Mouse (Mus musculus): ENCODE results near the gene Vmn2r38. TPM values are rescaled to one million over a fixed set of nuclear protein-coding genes. Genes with fewer than 3 reads are reported as not detected.
"Not testable (repeated sequence)": the region's sequence is repeated elsewhere in the genome, so short reads cannot be mapped to it uniquely, and the experiment has no call there.

The Vmn2r38 gene
- total RNA-seq (2021) = not detected
- long read RNA-seq, experiment 1 = 0 reads
- long read RNA-seq, experiment 2 = 0 reads

GRCm38 (mm10) chr7:9097781-9098180 lies at the start of gene Vmn2r38:
Vmn2r38 (minus strand) TSS chr7:9097881.
- DNase-seq; intact Hi-C loops (cut with DNase I): not testable (repeated sequence)

DNA sequence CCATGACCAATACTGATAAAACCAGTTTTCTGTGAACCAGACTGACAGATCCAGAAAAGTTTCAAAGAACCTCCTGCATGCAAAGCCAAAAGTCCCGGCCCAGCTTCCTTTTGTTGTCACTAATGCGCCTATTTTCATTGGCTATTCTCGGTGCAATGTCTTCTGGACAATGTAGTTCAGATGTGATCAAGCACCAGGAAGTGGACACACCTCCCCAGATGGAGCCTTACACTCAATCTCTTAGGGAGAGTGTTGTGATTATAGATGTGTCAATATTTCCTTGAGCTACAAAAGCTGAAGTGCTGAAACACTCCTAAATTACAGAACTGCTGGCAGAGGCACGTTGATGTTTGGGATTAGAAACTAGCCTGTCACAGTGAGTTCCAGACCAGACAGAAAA lies 32.3 kb downstream of the Vmn2r38 start:
- DNase-seq; intact Hi-C loops (cut with DNase I): not testable (repeated sequence)

DNA sequence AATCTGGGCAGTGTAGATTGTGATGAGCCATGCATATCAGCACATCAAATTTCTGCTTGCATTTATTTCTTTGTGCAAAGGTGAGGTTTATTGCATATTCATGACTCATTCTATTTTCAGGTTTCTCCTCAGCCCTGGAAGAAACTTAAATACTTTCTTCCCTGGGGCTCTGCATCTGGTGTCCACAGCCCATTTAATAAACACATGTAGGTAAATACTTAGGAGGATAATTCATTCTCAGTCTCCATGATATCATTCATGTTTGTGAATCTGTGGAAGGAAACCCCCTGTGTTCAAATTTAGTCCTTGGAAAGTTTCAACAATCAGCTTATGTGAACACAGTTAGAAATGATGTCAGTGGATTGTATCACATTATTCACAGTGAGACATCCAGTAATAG lies 67.0 kb downstream of the Vmn2r38 start, which contains the start of gene Vmn2r39:
Gene Vmn2r39 (minus strand): TSS at position 101 of the 400 bp plus-strand sequence.
- DNase-seq; intact Hi-C loops (cut with DNase I): not testable (repeated sequence)

Other genes starting within 250 kb of the Vmn2r38 start
- gene Vmn2r40, start 166.4 kb downstream of the Vmn2r38 start, total RNA-seq (2021) = not detected
- gene Vmn2r39, start 67.1 kb downstream of the Vmn2r38 start, total RNA-seq (2021) = not detected
- gene Vmn2r37, start 125.8 kb upstream of the Vmn2r38 start, total RNA-seq (2021) = not detected

All from heart, postnatal 14 days (tissue).